24 mouse cellular contexts compared by ENCODE assay signal in genomic region chr15:5506848-5507544, GRCm38 (mm10).
"Had no signal": no experiment of that assay in that cellular context is flagged by ENCODE, and none has a peak within 500 bp of the region (broad histone marks: within the 10 kb centered on the region; RNA-seq: fewer than 3 reads in every experiment).

No protein-coding gene starts in this region.

- ATAC-seq: hindbrain, embryonic 16.5 days; inflammation-experienced regulatory T-cells, adult 6 months; liver, embryonic 12.5 days had no signal

- DNase-seq: gastrocnemius, adult 2 months; gastrocnemius, postnatal 10 days; gastrocnemius, postnatal 25 days; heart, adult 18-20 months; heart, postnatal 14 days; heart, postnatal 36 days; kidney, adult 18-20 months; kidney, adult 8-10 months; kidney, postnatal 14 days; kidney, postnatal 36 days; layer of hippocampus, adult 9-11 months; layer of hippocampus, postnatal 36 days; left cerebral cortex, postnatal 4 days had no signal

- H3K4me2 ChIP-seq: heart, embryonic 12.5 days; hindbrain, embryonic 13.5 days; kidney, embryonic 15.5 days; limb, embryonic 13.5 days; limb, embryonic 15.5 days; liver, embryonic 12.5 days had no signal

- H3K36me3 ChIP-seq: heart, embryonic 10.5 days; heart, embryonic 12.5 days; hindbrain, embryonic 13.5 days; kidney, embryonic 15.5 days; limb, embryonic 13.5 days; limb, embryonic 15.5 days; liver, embryonic 12.5 days had no signal

- H3K4me1 ChIP-seq: heart, embryonic 10.5 days; heart, embryonic 12.5 days; hindbrain, embryonic 13.5 days; kidney, embryonic 15.5 days; limb, embryonic 13.5 days; limb, embryonic 15.5 days; liver, embryonic 12.5 days had no signal

- H3K4me3 ChIP-seq: gastrocnemius, adult 2 months; heart, embryonic 10.5 days; heart, embryonic 12.5 days; hindbrain, embryonic 13.5 days; kidney, embryonic 15.5 days; limb, embryonic 13.5 days; limb, embryonic 15.5 days; liver, embryonic 12.5 days had no signal

- H3K27me3 ChIP-seq: heart, embryonic 12.5 days; hindbrain, embryonic 13.5 days; kidney, embryonic 15.5 days; limb, embryonic 13.5 days; limb, embryonic 15.5 days; liver, embryonic 12.5 days had no signal

- H3K27ac ChIP-seq: gastrocnemius, adult 2 months; heart, embryonic 10.5 days; hindbrain, embryonic 13.5 days; kidney, embryonic 15.5 days; kidney, postnatal 0 days; limb, embryonic 13.5 days; limb, embryonic 15.5 days; liver, embryonic 12.5 days; liver, embryonic 14.5 days had no signal

- H3K9ac ChIP-seq: heart, embryonic 12.5 days; hindbrain, embryonic 13.5 days; kidney, embryonic 15.5 days; limb, embryonic 13.5 days; limb, embryonic 15.5 days; liver, embryonic 12.5 days; liver, embryonic 14.5 days had no signal

- H3K9me3 ChIP-seq: heart, embryonic 10.5 days; heart, embryonic 12.5 days; hindbrain, embryonic 13.5 days; kidney, embryonic 15.5 days; limb, embryonic 13.5 days; limb, embryonic 15.5 days; liver, embryonic 12.5 days had no signal
